Mouse (Mus musculus) embryo, embryonic 9.5 days (tissue): ENCODE measurements at regions not wholly inside any gene's neighbourhood (a gene's known extent, or its start where the extent isn't known, plus 50 kb on each side); places are given as distances from the start of the nearest gene placed in this dataset.

Source experiments
- DNase-seq: peaks from one replicate; pipeline ENCODE4 v3.0.0-alpha.2; 2017; ENCODE audit errors: extremely low spot score

GRCm38 (mm10) chr6:51754239-51754681 lies 230.6 kb downstream of the Snx10 start:
- DNase-seq: no peak

- DNase-seq: no peak
Measured at GRCm38 (mm10) chr6:51757131-51757530, 233.4 kb downstream of the Snx10 start.

- DNase-seq: no peak
Measured at GRCm38 (mm10) chr6:51757746-51758145, 234.0 kb downstream of the Snx10 start.

- DNase-seq: no peak
Measured at GRCm38 (mm10) chr6:51758781-51759180, 235.1 kb downstream of the Snx10 start.

GRCm38 (mm10) chr6:51760372-51760771 lies 236.7 kb downstream of the Snx10 start:
- DNase-seq: no peak

- DNase-seq: no peak
Measured at GRCm38 (mm10) chr6:51761506-51761905, 237.8 kb downstream of the Snx10 start.

- no peak for DNase-seq
Measured at GRCm38 (mm10) chr6:51766482-51766881, 242.8 kb downstream of the Snx10 start.

- peak; percentile 66 for DNase-seq
Measured at GRCm38 (mm10) chr6:51767582-51768341, 244.1 kb downstream of the Snx10 start.

GRCm38 (mm10) chr6:51771001-51771400 lies 241.3 kb downstream of the Skap2 start:
- no peak for DNase-seq

- DNase-seq: no peak
Measured at GRCm38 (mm10) chr6:51771424-51771823, 240.9 kb downstream of the Skap2 start.

GRCm38 (mm10) chr6:51774771-51775170 lies 237.6 kb downstream of the Skap2 start:
- DNase-seq: no peak

GRCm38 (mm10) chr6:51785615-51786014 lies 226.7 kb downstream of the Skap2 start:
- DNase-seq: no peak

GRCm38 (mm10) chr6:51786836-51787235 lies 225.5 kb downstream of the Skap2 start:
- no peak for DNase-seq

GRCm38 (mm10) chr6:51788156-51788555 lies 224.2 kb downstream of the Skap2 start:
- DNase-seq: no peak

GRCm38 (mm10) chr6:51790293-51790692 lies 222.1 kb downstream of the Skap2 start:
- DNase-seq: no peak

- DNase-seq: no peak
Measured at GRCm38 (mm10) chr6:51790693-51791092, 221.7 kb downstream of the Skap2 start.

- peak; percentile 38 for DNase-seq
Measured at GRCm38 (mm10) chr6:51795300-51795699, 217.0 kb downstream of the Skap2 start.

- no peak for DNase-seq
Measured at GRCm38 (mm10) chr6:51798577-51799240, 213.6 kb downstream of the Skap2 start.

- DNase-seq: no peak
Measured at GRCm38 (mm10) chr6:51805656-51806055, 206.7 kb downstream of the Skap2 start.
